Mouse (Mus musculus) ES-E14 (cell line): ENCODE results near the gene Lmx1a.

ENCODE experiments used
- CHD2 ChIP-seq: IDR thresholded peaks from 2 replicates; pipeline ENCODE4 v1.6.1; 2014; ENCODE audit warnings: mild to moderate bottlenecking, low read depth, low read length, inconsistent platforms
- HCFC1 ChIP-seq: IDR thresholded peaks from 2 replicates; pipeline ENCODE4 v1.6.1; 2012; ENCODE audit warnings: low read length, inconsistent platforms, borderline replicate concordance; ENCODE audit not compliant: insufficient read depth
- MAFK ChIP-seq: IDR thresholded peaks from 2 replicates; pipeline ENCODE4 v1.6.1; 2014; ENCODE audit warnings: mild to moderate bottlenecking, low read depth, low read length, inconsistent platforms; ENCODE audit not compliant: insufficient read depth
- ZC3H11A ChIP-seq: IDR thresholded peaks from 2 replicates; pipeline ENCODE4 v1.6.1; 2012; ENCODE audit warnings: low read depth, mild to moderate bottlenecking, inconsistent platforms, low read length, borderline replicate concordance
- ZNF384 ChIP-seq: IDR thresholded peaks from 2 replicates; pipeline ENCODE4 v1.6.1; 2012; ENCODE audit warnings: low read depth, low read length, inconsistent platforms

- TF ChIP-seq ZC3H11A (no peak), HCFC1 (no peak), MAFK (no peak), CHD2 (no peak), ZNF384 (no peak)
These were observed 27.9 kb upstream of the Lmx1a start for GRCm38 (mm10) chr1:167661123-167661522.
